Mouse (Mus musculus): ENCODE data around the gene Rogdi.

Gene Rogdi

DNA sequence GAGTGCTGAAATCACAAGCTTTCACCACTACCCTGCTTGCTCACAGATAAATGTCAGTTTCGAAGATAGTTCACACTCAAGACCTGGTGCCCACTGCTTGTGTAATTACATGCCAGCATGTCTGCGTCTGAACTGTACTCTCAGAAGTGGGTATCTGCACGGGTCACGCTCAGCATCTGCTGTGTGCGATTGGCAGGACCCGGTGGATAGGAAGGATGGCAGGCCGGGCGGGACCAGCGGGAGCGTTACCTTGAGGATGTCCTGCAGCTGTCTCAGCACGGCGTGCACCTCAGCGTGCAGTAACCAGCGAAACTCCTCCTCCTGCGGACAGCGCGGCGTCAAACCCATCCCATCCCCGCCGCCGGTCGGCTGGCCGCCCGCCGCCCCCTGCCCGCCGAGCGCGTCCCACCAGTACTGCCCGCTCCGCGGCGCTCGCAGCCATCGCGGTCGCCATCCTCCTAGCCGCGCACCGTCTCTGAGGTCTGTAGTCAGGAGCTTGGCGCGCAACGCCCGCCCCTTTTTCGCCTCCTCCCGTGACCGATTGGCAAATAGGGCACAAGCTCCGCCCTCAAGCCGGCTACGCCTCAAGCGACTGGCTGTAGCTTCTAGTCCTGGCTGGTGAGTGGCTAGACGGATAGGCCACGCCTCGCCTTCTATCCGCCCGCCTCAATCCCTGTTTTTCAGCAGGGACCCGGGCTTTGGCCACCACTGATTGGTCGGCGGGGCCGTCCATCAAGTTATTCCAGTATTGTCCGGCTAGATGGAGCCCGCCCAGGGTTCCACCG lies at the start of gene Rogdi:
Rogdi (minus strand) TSS at position 500 of the 785 bp plus-strand sequence.
- DNase-seq (ENCODE audit: low spot score), result peak; percentile 99

DNA sequence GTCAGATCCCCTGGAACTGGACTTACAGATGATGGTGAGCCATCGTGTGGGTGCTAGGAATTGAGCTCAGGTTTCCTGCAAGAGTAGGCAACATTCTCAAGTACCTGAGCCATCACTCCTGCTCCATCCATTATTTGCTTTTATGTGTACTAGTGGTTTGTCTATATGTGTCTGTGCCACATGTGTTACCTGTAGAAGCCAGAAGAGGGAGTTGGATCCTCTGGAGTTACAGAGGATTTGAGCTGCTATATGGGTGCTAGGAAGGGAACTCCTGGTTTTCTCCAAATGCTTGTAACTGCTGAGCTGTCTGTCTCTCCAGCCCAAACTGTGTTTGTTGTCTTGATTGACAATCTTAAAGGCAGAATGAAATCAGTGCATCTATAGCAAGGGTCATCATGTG lies 44.8 kb upstream of the Rogdi start:
- no peak for DNase-seq (ENCODE audit: low spot score)

DNA sequence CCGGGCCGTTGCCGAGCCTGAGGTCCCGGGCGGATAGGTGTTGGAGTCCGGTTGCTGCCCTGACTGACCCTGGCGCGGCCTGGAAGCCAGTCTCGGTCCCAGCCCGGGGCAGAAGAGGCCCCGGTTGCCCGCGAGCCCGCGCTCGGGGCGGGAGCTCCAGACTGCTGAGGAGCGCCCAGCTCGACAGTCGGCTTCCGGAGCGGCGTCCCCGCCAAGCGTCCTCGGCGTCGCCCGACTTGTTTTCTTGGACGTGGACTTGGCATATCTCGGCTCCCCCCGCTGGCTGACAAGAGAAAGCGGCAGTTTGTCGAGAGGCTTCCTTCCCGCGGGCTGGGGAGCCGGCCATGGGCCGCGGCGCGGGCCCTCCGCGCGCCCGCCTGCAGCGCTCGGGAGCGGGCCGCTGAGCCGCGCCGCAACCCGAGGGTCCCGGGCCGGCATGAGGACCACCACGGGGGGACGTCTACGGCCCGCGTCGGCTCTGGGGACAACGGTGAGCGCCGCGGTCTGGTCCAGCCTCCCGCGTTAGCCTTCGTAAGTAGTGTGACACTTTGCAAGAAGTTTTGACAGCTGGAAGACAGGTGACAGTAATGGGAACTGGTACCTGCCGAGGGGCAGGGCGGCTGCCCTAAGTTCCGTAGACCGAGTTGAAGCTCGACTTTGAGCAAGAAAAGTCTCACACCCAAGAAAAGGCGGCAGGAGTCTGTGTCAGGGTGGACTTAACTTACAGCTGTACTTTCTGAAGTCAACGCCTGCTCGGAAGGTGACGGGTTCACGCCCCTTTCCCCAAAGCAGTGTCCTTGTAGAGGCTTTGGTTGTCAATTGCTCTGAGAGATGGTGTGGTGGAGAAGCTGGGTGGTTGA lies 37.1 kb upstream of the Rogdi start:
- peak; percentile 77 for DNase-seq (ENCODE audit: low spot score)

GRCm38 (mm10) chr16:5049774-5050234 lies 36.5 kb upstream of the Rogdi start, which contains the start of the genes Glyr1 and Ubn1:
Gene Glyr1 (minus strand): TSS chr16:5049863.
Gene Ubn1 (plus strand): TSS chr16:5050057.
- DNase-seq (ENCODE audit: low spot score), result peak; percentile 100

GRCm38 (mm10) chr16:5049182-5049773 lies 35.9 kb upstream of the Rogdi start:
- no peak for DNase-seq (ENCODE audit: low spot score)

DNA sequence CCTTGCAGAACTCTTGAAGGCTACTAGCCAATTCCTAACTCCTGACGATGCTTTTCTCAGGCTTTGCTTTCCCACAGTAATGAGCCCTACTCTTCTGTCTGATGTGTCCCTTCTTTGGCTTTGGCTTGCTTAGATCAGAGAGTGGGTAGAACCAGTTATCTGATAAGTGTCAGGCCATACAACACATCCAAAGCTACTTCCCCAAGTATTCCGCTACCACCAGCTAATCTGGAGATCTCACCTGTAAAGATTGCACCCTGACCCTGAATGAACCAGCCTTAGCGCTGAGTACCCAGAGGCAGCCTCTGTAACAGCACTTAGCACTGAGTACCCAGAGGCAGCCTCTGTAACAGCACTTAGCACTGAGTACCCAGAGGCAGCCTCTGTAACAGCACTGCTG lies 32.0 kb upstream of the Rogdi start:
- no peak for DNase-seq (ENCODE audit: low spot score)

DNA sequence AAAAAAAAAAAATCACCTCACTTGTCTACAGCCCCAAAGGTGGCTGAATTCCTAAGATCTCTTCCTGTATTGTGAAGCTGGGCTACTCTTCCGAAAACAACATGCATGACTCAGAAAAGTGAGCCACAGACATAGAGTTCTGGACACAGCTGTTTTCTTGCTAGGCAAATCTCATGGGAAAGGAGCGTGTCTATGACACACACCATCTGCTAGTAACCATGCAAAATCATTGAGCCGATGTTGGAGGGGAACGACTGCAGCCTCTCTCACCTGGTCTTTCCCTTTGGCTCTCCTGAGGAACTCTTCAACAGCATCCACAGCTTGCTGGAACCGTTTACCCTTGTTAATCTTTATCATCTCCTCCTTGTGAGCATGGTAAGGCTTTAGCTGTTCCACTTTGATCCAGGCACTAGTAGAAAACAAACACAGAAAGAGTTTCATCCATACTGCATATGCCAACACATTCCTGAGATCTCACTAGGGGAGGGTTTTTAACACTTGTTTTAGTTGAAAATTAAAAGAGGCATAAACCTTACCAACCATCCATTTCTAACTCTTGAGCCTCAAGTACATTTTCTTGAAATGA lies 23.4 kb upstream of the Rogdi start:
- DNase-seq (ENCODE audit: low spot score), result no peak

- DNase-seq (ENCODE audit: low spot score), result no peak
Measured at GRCm38 (mm10) chr16:5035591-5035990, 22.2 kb upstream of the Rogdi start.

- no peak for DNase-seq (ENCODE audit: low spot score)
Measured at GRCm38 (mm10) chr16:5029847-5030246, 16.5 kb upstream of the Rogdi start.

- no peak for DNase-seq (ENCODE audit: low spot score)
Measured at GRCm38 (mm10) chr16:5024021-5024420, 10.7 kb upstream of the Rogdi start.

DNA sequence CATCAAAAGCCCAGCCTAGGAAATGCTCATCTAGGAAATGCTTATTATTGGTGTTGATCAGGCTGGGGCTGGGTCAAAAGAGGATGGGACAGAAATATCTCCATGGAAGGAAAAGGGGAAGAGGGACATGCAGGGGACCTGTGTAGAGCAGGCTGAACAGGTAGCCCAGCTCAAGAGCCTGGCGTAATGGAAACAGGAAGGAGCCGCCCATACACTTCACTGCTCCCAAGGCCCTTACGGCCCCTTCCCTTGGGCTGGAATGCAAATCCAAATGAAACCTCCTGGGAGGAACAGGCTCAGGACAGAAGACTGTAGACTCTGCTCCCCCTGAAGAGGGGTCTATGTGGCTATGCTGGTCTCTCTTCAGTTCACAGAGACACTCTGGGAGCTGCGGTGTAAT lies 1.2 kb upstream of the Rogdi start:
- no peak for DNase-seq (ENCODE audit: low spot score)

DNA sequence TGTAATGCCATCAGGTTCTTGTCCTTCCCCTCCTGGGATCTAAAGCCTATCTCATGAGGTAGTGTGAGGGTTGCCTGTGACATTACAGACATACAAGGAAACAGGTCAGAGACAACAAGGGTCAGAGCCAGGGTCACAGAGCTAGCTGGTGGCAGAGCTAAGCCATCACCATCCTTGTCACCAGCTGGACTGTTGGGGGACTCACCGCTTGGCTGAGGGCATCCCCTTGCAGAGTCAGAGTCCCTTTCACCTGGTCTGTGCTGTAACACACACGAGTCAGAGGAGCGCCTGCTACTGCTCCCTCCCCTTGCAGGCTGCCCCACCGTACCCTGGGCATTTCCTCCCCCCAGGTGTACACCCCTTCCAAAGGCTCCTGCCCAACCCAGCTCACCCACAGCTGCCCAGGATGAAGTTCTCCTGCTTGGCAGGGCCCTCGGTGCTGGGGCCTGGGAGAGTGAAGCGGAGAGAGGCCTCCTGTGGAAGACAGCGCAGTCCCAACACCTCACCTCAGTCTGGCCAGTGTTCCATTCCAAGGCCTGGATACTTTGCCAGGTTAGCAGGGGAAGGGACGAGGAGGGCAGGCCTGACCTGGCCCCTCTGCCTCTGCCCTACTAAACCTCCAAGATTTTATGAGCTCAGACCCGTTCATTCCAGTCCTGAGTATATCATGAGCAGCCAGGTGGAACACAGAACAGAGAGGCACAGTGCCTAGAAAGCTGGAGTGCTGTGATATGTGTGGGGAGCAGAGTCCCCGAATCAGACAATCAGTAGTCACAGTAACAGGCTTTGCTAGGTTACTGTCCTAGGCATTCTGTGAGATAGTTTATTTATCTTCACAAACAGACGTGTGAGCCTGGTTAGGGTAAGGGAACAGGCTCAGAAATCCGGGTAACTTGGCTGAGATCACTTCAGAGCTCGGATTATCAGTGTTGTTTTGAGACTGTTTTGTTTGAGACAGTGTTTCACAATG lies 1.0 kb downstream of the Rogdi start:
- DNase-seq (ENCODE audit: low spot score), result no peak

DNA sequence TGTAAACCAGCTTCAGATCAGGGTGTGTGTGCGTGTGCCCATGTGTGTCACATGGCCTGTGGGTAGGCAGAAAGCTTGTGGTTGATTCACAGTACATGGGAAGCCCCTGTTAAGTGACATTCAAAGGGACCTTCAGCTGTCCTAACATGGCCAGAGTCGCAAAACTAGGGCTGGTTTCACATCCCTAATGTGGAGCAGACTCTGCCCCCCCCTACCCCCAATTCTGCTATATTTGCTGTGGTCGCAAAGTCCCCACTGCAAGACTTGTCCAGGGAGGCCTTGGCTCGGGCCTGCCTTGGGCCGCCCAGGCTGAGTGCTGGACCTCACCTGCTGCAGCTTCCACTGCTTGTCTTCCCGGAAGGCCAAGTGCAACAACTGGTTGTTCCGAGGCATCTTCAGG lies 2.1 kb downstream of the Rogdi start:
- DNase-seq (ENCODE audit: low spot score), result no peak

DNA sequence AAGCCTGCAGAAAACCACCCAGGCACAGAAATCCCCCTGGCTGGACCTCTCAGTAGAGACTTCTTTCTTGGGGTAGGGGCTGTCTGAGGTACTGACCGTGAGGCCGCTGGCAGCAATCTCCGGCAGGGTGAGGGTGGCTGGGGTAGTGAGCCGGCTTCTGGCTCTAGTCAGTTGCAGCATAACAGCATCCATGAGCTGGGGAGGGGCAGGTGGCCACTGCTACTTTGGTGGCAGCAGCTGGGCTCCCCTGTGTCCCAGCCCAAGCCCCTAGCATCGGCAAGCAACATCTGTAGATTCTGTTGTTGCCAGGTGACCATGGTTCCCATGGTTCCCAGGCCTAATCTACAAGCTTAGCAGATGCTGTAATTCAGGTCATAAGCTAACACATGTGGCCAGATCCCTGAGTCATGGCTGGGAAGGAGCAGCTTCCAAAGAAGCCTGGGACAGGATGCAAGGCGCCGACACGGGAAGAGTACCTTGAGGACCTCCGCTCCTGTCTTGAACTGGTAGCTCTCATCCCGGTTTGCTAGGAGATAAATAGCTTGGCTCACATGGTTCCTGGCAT lies 2.9 kb downstream of the Rogdi start:
- no peak for DNase-seq (ENCODE audit: low spot score)

GRCm38 (mm10) chr16:5008076-5008475 lies 5.3 kb downstream of the Rogdi start:
- no peak for DNase-seq (ENCODE audit: low spot score)

DNA sequence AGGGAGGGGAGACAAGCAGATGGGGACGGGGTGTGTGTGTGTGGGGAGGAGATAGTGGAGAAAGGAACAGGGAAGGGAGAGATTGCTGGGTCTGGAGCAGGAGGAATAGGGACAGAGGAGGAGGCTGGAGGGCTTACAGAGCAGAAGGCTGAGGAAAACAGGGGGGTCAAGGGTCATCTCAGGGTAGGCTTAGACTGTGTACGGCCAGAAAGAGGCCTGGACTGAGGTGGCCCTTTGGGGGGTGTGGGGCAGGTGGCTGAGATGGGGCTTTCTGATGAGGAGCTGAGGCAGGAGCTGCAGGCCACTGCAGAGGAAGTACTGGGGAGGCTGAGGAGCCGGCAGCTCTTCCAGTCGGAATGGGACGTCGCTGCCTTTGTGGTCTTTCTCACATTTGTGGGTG lies 5.9 kb downstream of the Rogdi start:
- no peak for DNase-seq (ENCODE audit: low spot score)

- peak; percentile 78 for DNase-seq (ENCODE audit: low spot score)
Measured at GRCm38 (mm10) chr16:5007067-5007466, 6.3 kb downstream of the Rogdi start, which contains the start of gene Smim22. Gene Smim22 (plus strand): TSS chr16:5007288.

GRCm38 (mm10) chr16:5000611-5001010 lies 12.7 kb downstream of the Rogdi start:
- no peak for DNase-seq (ENCODE audit: low spot score)

DNA sequence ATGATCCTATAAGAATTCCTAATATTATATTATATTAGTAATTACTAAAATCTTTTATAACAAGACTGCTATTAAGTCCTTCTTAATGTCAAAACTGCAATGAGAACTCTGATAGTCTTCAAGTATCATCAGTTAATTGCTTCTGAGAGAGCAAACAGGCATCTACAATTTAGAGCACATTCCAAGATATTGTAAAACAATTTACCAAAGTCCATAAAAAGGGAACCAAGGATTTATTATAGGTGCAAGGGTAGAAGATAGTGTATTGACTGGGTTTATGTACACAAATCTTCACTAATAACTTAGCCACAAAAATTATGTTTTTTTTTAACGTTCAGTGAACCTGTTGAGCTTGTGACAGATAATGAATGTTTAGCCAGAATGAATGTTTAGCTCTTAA lies 14.4 kb downstream of the Rogdi start:
- no peak for DNase-seq (ENCODE audit: low spot score)

DNA sequence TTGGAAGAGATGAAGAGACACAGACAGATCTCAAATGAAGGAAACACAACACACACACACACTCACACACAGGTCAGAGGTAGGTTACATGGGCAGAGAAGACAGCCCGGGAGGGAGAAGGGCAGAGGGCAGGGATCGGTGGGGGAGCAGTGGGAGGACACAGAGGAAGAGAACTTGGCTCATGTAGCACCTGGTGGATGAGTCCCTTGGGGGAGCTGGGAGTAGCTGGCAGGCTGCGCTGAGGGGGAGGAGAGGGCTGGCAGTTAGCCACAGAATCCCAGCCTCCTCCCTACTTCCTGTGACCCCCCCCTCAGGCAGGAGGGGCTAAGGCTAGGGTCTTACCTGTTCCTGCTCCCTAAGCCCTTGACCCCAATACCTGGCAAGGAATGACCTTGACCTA lies 15.8 kb downstream of the Rogdi start, which contains the start of gene Sept12:
Sept12 (minus strand) TSS at position 300 of the 400 bp plus-strand sequence.
- DNase-seq (ENCODE audit: low spot score), result no peak

Data from urinary bladder, postnatal 14 days (tissue).